Mouse (Mus musculus) liver, embryonic 15.5 days (tissue): ENCODE measurements around the gene Zfp385b. TPM values are rescaled to one million over a fixed set of nuclear protein-coding genes. Genes with fewer than 3 reads are reported as not detected.
A peak's percentile ranks its signal among the peaks of the same experiment; 100 is the strongest.

ENCODE experiments used
- ATAC-seq: fragments of 200-750 bp; cut with Nextera tagmentation; 2 replicates; pipeline ENCODE4 v1.8.0; 2017; ENCODE audit warnings: moderate number of reproducible peaks, mild to moderate bottlenecking, moderate library complexity; ENCODE audit not compliant: insufficient read depth
- H3K27ac ChIP-seq: fragments of 300-500 bp; sonication (generic); replicated peaks from 2 replicates; pipeline ENCODE4 v1.5.1; 2015; ENCODE audit warnings: mild to moderate bottlenecking, inconsistent platforms
- H3K27me3 ChIP-seq: fragments of 300-500 bp; sonication (generic); 2 replicates; pipeline ENCODE4 v1.6.1; 2015; ENCODE audit warnings: mild to moderate bottlenecking, inconsistent platforms
- H3K36me3 ChIP-seq: fragments of 300-500 bp; sonication (generic); replicated peaks from 2 replicates; pipeline ENCODE4 v1.6.1; 2015; ENCODE audit warnings: moderate library complexity, mild to moderate bottlenecking, inconsistent platforms
- H3K4me1 ChIP-seq: fragments of 300-500 bp; sonication (generic); replicated peaks from 2 replicates; pipeline ENCODE4 v1.6.1; 2015; ENCODE audit warnings: inconsistent platforms
- H3K4me2 ChIP-seq: fragments of 300-500 bp; sonication (generic); 2 replicates; pipeline ENCODE4 v1.6.1; 2015; ENCODE audit warnings: moderate library complexity, mild to moderate bottlenecking, inconsistent platforms
- H3K4me3 ChIP-seq: fragments of 300-500 bp; sonication (generic); replicated peaks from 2 replicates; pipeline ENCODE4 v1.5.1; 2015; ENCODE audit warnings: mild to moderate bottlenecking, inconsistent platforms
- H3K9ac ChIP-seq: fragments of 300-500 bp; sonication (generic); 2 replicates; pipeline ENCODE4 v1.6.1; 2015; ENCODE audit warnings: moderate library complexity, mild to moderate bottlenecking, inconsistent platforms
- H3K9me3 ChIP-seq: fragments of 300-500 bp; sonication (generic); replicated peaks from 2 replicates; pipeline ENCODE4 v1.6.1; 2016; ENCODE audit warnings: inconsistent platforms
- WGBS: fragments of 180-500 bp; shearing (Covaris S2); methylation state at CpG from one replicate; pipeline ENCODE4 v1.1.7; 2015; ENCODE audit warnings: mixed read lengths; ENCODE audit not compliant: insufficient replicate concordance; 5-methylcytosine and 5-hydroxymethylcytosine counted together
- polyA plus RNA-seq: library from polyadenylated mRNA; unstranded; fragments of >200 nt; fragmentation: Nextera tagmentation; extraction: Ambion mirVana; gene quantifications from 2 replicates; pipeline ENCODE4 v1.2.1, GENCODE M21; 2015

Gene Zfp385b
- polyA plus RNA-seq, 1 experiment from 2014 or later = 6.7 TPM

- Histone ChIP-seq H3K9me3 (no peaks in the 10 kb centered on the region), H3K27me3 (no peaks in the 10 kb centered on the region), H3K36me3 (no peaks in the 10 kb centered on the region), H3K27ac (peak overlapping the region; percentile 63; the same call in 1 of the 2 replicates), H3K4me3 (no peak overlapping the region), H3K4me1 (peaks cover 51% of the 10 kb centered on the region), H3K9ac (no peak overlapping the region), H3K4me2 (peak overlapping the region; percentile 54)
- 50% methylated on average over 7 of the region's 7 CpGs for WGBS
- no peak for ATAC-seq
Observed at GRCm38 (mm10) chr2:77515011-77515410, 304.4 kb downstream of the Zfp385b start.

- Histone ChIP-seq H3K27ac (peak overlapping the region; percentile 63; the same call in 1 of the 2 replicates), H3K4me2 (peak overlapping the region; percentile 54; the same call in 1 of the 2 replicates), H3K4me3 (no peak overlapping the region), H3K9me3 (no peaks in the 10 kb centered on the region), H3K4me1 (peaks cover 49% of the 10 kb centered on the region), H3K9ac (no peak overlapping the region), H3K36me3 (no peaks in the 10 kb centered on the region), H3K27me3 (no peaks in the 10 kb centered on the region)
- ATAC-seq = no peak
- 69% methylated on average over 4 of the region's 4 CpGs for WGBS
Observed at GRCm38 (mm10) chr2:77514476-77514875, 305.0 kb downstream of the Zfp385b start.

GRCm38 (mm10) chr2:77508731-77509130, 310.7 kb downstream of the Zfp385b start:
- WGBS = 66% methylated on average over 6 of the region's 6 CpGs
- H3K27ac ChIP-seq = no peak overlapping the region
- no peak for ATAC-seq
- H3K27me3 ChIP-seq = no peaks in the 10 kb centered on the region
- no peak overlapping the region for H3K4me2 ChIP-seq
- no peaks in the 10 kb centered on the region for H3K9me3 ChIP-seq
- H3K9ac ChIP-seq = no peak overlapping the region
- no peak overlapping the region for H3K4me3 ChIP-seq
- peaks cover 27% of the 10 kb centered on the region for H3K4me1 ChIP-seq
- no peaks in the 10 kb centered on the region for H3K36me3 ChIP-seq

GRCm38 (mm10) chr2:77506308-77506707, 313.1 kb downstream of the Zfp385b start:
- Histone ChIP-seq H3K27me3 (no peaks in the 10 kb centered on the region), H3K36me3 (no peaks in the 10 kb centered on the region), H3K27ac (peak overlapping the region; percentile 34; the same call in 1 of the 2 replicates), H3K9me3 (no peaks in the 10 kb centered on the region), H3K4me3 (peak overlapping the region; percentile 15; the same call in 1 of the 2 replicates), H3K9ac (no peak overlapping the region), H3K4me1 (peaks cover 47% of the 10 kb centered on the region), H3K4me2 (peak overlapping the region; percentile 46)
- WGBS = 23% methylated on average over 7 of the region's 7 CpGs
- ATAC-seq = peak; percentile 45

- H3K4me3 ChIP-seq = no peak overlapping the region
- H3K9me3 ChIP-seq = no peaks in the 10 kb centered on the region
- H3K27me3 ChIP-seq = no peaks in the 10 kb centered on the region
- H3K9ac ChIP-seq = no peak overlapping the region
- ATAC-seq = peak; percentile 62
- no peaks in the 10 kb centered on the region for H3K36me3 ChIP-seq
- H3K4me2 ChIP-seq = no peak overlapping the region
- H3K4me1 ChIP-seq = peaks cover 47% of the 10 kb centered on the region
- no peak overlapping the region for H3K27ac ChIP-seq
- 36% methylated on average over 1 of the region's 1 CpGs for WGBS
Observed at GRCm38 (mm10) chr2:77505614-77506013, 313.8 kb downstream of the Zfp385b start.

GRCm38 (mm10) chr2:77503674-77504351, 315.6 kb downstream of the Zfp385b start:
- H3K9me3 ChIP-seq = no peaks in the 10 kb centered on the region
- no peak overlapping the region for H3K4me2 ChIP-seq
- H3K27ac ChIP-seq = no peak overlapping the region
- ATAC-seq = no peak
- peaks cover 54% of the 10 kb centered on the region for H3K4me1 ChIP-seq
- no peak overlapping the region for H3K4me3 ChIP-seq
- WGBS = 68% methylated on average over 6 of the region's 6 CpGs
- H3K9ac ChIP-seq = no peak overlapping the region
- H3K27me3 ChIP-seq = no peaks in the 10 kb centered on the region
- H3K36me3 ChIP-seq = no peaks in the 10 kb centered on the region

- H3K9me3 ChIP-seq = no peaks in the 10 kb centered on the region
- ATAC-seq = no peak
- H3K9ac ChIP-seq = no peak overlapping the region
- H3K36me3 ChIP-seq = no peaks in the 10 kb centered on the region
- H3K4me2 ChIP-seq = no peak overlapping the region
- H3K27me3 ChIP-seq = no peaks in the 10 kb centered on the region
- 63% methylated on average over 8 of the region's 8 CpGs for WGBS
- no peak overlapping the region for H3K4me3 ChIP-seq
- peaks cover 60% of the 10 kb centered on the region for H3K4me1 ChIP-seq
- no peak overlapping the region for H3K27ac ChIP-seq
Observed at GRCm38 (mm10) chr2:77503217-77503616, 316.2 kb downstream of the Zfp385b start.

- 14% methylated on average over 8 of the region's 8 CpGs for WGBS
- H3K27me3 ChIP-seq = no peaks in the 10 kb centered on the region
- H3K4me3 ChIP-seq = no peak overlapping the region
- H3K4me2 ChIP-seq = peak overlapping the region; percentile 27; the same call in 1 of the 2 replicates
- ATAC-seq = peak; percentile 62
- peak overlapping the region; percentile 57 for H3K27ac ChIP-seq
- H3K4me1 ChIP-seq = peaks cover 65% of the 10 kb centered on the region
- no peak overlapping the region for H3K9ac ChIP-seq
- no peaks in the 10 kb centered on the region for H3K9me3 ChIP-seq
- H3K36me3 ChIP-seq = no peaks in the 10 kb centered on the region
Observed at GRCm38 (mm10) chr2:77502458-77502857, 317.0 kb downstream of the Zfp385b start.

GRCm38 (mm10) chr2:77500480-77500879, 319.0 kb downstream of the Zfp385b start:
- H3K4me2 ChIP-seq = no peak overlapping the region
- no peak overlapping the region for H3K27ac ChIP-seq
- peaks cover 56% of the 10 kb centered on the region for H3K4me1 ChIP-seq
- no peak for ATAC-seq
- no peak overlapping the region for H3K9ac ChIP-seq
- no peaks in the 10 kb centered on the region for H3K9me3 ChIP-seq
- H3K4me3 ChIP-seq = no peak overlapping the region
- no peaks in the 10 kb centered on the region; the same call in 1 of the 2 replicates for H3K36me3 ChIP-seq
- H3K27me3 ChIP-seq = no peaks in the 10 kb centered on the region
- 65% methylated on average over 6 of the region's 6 CpGs for WGBS

GRCm38 (mm10) chr2:77498379-77498778, 321.1 kb downstream of the Zfp385b start:
- H3K4me2 ChIP-seq = peak overlapping the region; percentile 9

GRCm38 (mm10) chr2:77497942-77498341, 321.5 kb downstream of the Zfp385b start:
- peak overlapping the region; percentile 29; the same call in 1 of the 2 replicates for H3K27ac ChIP-seq
- no peak overlapping the region for H3K9ac ChIP-seq
- no peak overlapping the region for H3K4me3 ChIP-seq
- H3K9me3 ChIP-seq = no peaks in the 10 kb centered on the region
- no peaks in the 10 kb centered on the region; the same call in 1 of the 2 replicates for H3K36me3 ChIP-seq
- H3K4me2 ChIP-seq = peak overlapping the region; percentile 9
- H3K4me1 ChIP-seq = peaks cover 34% of the 10 kb centered on the region
- WGBS = 43% methylated on average over 6 of the region's 6 CpGs
- H3K27me3 ChIP-seq = no peaks in the 10 kb centered on the region
- ATAC-seq = peak; percentile 69

More at GRCm38 (mm10) chr2:77498379-77498778, 321.1 kb downstream of the Zfp385b start:
- H3K4me3 ChIP-seq = no peak overlapping the region
- H3K9ac ChIP-seq = no peak overlapping the region
- H3K36me3 ChIP-seq = no peaks in the 10 kb centered on the region; the same call in 1 of the 2 replicates
- peak; percentile 89 for ATAC-seq
- peak overlapping the region; percentile 46; the same call in 1 of the 2 replicates for H3K27ac ChIP-seq
- WGBS = 21% methylated on average over 4 of the region's 4 CpGs
- peaks cover 38% of the 10 kb centered on the region for H3K4me1 ChIP-seq
- no peaks in the 10 kb centered on the region for H3K9me3 ChIP-seq
- no peaks in the 10 kb centered on the region for H3K27me3 ChIP-seq
